Mouse (Mus musculus) CH12.LX (cell line): ENCODE data around the gene Ccdc62. TPM values are rescaled to one million over a fixed set of nuclear protein-coding genes. Genes with fewer than 3 reads are reported as not detected.

Source experiments
- DNase-seq: peaks from one replicate; pipeline ENCODE4 v3.0.0-alpha.2; 2013; ENCODE audit errors: extremely low read depth
- H3K27ac ChIP-seq: 2 replicates; pipeline ENCODE4 v1.5.1; 2012; ENCODE audit warnings: low read depth, mild to moderate bottlenecking, control low read depth, moderate library complexity; ENCODE audit not compliant: insufficient read depth
- H3K27me3 ChIP-seq: replicated peaks from 2 replicates; pipeline ENCODE3; 2012; ENCODE audit warnings: inconsistent platforms
- H3K36me3 ChIP-seq, 2 experiments: replicated peaks in 1 of 2; 2 replicates each; pipeline versions ENCODE3 to v1.6.1; 2012; ENCODE audit warnings: inconsistent platforms in 1 of 2, low read length in 1 of 2, mild to moderate bottlenecking in 1 of 2, mixed read lengths in 1 of 2, moderate library complexity in 1 of 2; ENCODE audit not compliant: control insufficient read depth in 1 of 2, insufficient read depth in 1 of 2
- H3K4me1 ChIP-seq, 2 experiments: 2 replicates each; pipeline ENCODE4 v1.6.1; 2012; ENCODE audit warnings: inconsistent platforms in 1 of 2, moderate library complexity in 1 of 2; ENCODE audit not compliant: insufficient read depth in 2 of 2, control insufficient read depth in 1 of 2
- H3K4me2 ChIP-seq: 2 replicates; pipeline ENCODE4 v1.6.1; 2012; ENCODE audit warnings: low read depth, mild to moderate bottlenecking, control low read depth; ENCODE audit not compliant: poor library complexity, insufficient read depth, severe bottlenecking
- H3K4me3 ChIP-seq, 3 experiments: fragments of 150-350 bp in 1 of 3; sonication (generic) in 1 of 3; replicated peaks in 1 of 3; 2 replicates each; pipeline versions ENCODE3 to v1.5.1; 2011 to 2012; ENCODE audit warnings: low read depth in 2 of 3, low read length in 2 of 3, mild to moderate bottlenecking in 2 of 3, moderate library complexity in 2 of 3, control low read depth in 1 of 3, improper control_type of control experiment in 1 of 3, inconsistent platforms in 1 of 3, mixed read lengths in 1 of 3; ENCODE audit not compliant: poor library complexity in 1 of 3
- H3K79me2 ChIP-seq: replicated peaks from 2 replicates; pipeline ENCODE4 v1.6.1; 2012; ENCODE audit warnings: mild to moderate bottlenecking, moderate library complexity; ENCODE audit not compliant: control insufficient read depth, poor library complexity, insufficient read depth, severe bottlenecking; ENCODE audit errors: extremely low read depth
- H3K9ac ChIP-seq: 2 replicates; pipeline ENCODE4 v1.6.1; 2012; ENCODE audit warnings: low read depth, mild to moderate bottlenecking, control low read depth, moderate library complexity; ENCODE audit not compliant: insufficient read depth
- H3K9me3 ChIP-seq: replicated peaks from 2 replicates; pipeline ENCODE3; 2012; ENCODE audit warnings: low read length, inconsistent platforms, mixed read lengths
- BHLHE40 ChIP-seq: IDR thresholded peaks from 2 replicates; pipeline ENCODE4 v1.6.1; 2011; ENCODE audit warnings: mild to moderate bottlenecking, low read depth, low read length, improper control_type of control experiment
- CHD1 ChIP-seq: IDR thresholded peaks from 2 replicates; pipeline ENCODE4 v1.6.1; 2012; ENCODE audit warnings: low read depth, low read length, improper control_type of control experiment, inconsistent platforms
- CHD2 ChIP-seq: IDR thresholded peaks from 2 replicates; pipeline ENCODE4 v1.6.1; 2011; ENCODE audit warnings: low read length, improper control_type of control experiment
- CTCF ChIP-seq, 2 experiments: IDR thresholded peaks in 1 of 2; conservative IDR thresholded peaks in 1 of 2; 2 replicates each; pipeline ENCODE4 v1.5.1; 2011 to 2012; ENCODE audit warnings: low read depth in 2 of 2, low read length in 2 of 2, improper control_type of control experiment in 1 of 2, inconsistent platforms in 1 of 2, mild to moderate bottlenecking in 1 of 2, moderate library complexity in 1 of 2
- EP300 ChIP-seq: IDR thresholded peaks from 2 replicates; pipeline ENCODE4 v1.6.1; 2011; ENCODE audit warnings: low read length, improper control_type of control experiment
- ETS1 ChIP-seq: conservative IDR thresholded peaks from 2 replicates; pipeline ENCODE4 v1.6.1; 2012; ENCODE audit warnings: low read depth, mild to moderate bottlenecking, inconsistent platforms, low read length, improper control_type of control experiment, moderate library complexity
- IRF4 ChIP-seq: IDR thresholded peaks from 2 replicates; pipeline ENCODE4 v1.6.1; 2014; ENCODE audit warnings: low read depth, mild to moderate bottlenecking, inconsistent platforms, low read length, improper control_type of control experiment
- JUN ChIP-seq: IDR thresholded peaks from 2 replicates; pipeline ENCODE4 v1.6.1; 2011; ENCODE audit warnings: low read depth, mild to moderate bottlenecking, low read length, improper control_type of control experiment, moderate library complexity; ENCODE audit not compliant: insufficient read depth
- JUND ChIP-seq: conservative IDR thresholded peaks from 2 replicates; pipeline ENCODE4 v1.6.1; 2011; ENCODE audit warnings: low read depth, low read length, improper control_type of control experiment
- KAT2A ChIP-seq: IDR thresholded peaks from 2 replicates; pipeline ENCODE4 v1.6.1; 2012; ENCODE audit warnings: low read length, improper control_type of control experiment, inconsistent platforms; ENCODE audit not compliant: insufficient replicate concordance
- MAFK ChIP-seq: IDR thresholded peaks from 2 replicates; pipeline ENCODE4 v1.6.1; 2011; ENCODE audit warnings: low read length, improper control_type of control experiment; ENCODE audit not compliant: insufficient replicate concordance
- MAX ChIP-seq: IDR thresholded peaks from 2 replicates; pipeline ENCODE4 v1.6.1; 2011; ENCODE audit warnings: low read length, improper control_type of control experiment
- MAZ ChIP-seq: IDR thresholded peaks from 2 replicates; pipeline ENCODE4 v1.6.1; 2012; ENCODE audit warnings: low read depth, mild to moderate bottlenecking, inconsistent platforms, low read length, improper control_type of control experiment, moderate library complexity
- MEF2A ChIP-seq: IDR thresholded peaks from 2 replicates; pipeline ENCODE4 v1.6.1; 2014; ENCODE audit warnings: low read depth, mild to moderate bottlenecking, inconsistent platforms, low read length, improper control_type of control experiment, borderline replicate concordance
- NRF1 ChIP-seq: IDR thresholded peaks from 2 replicates; pipeline ENCODE4 v1.6.1; 2014; ENCODE audit warnings: low read depth, mild to moderate bottlenecking, inconsistent platforms, low read length, improper control_type of control experiment, moderate library complexity
- PAX5 ChIP-seq: IDR thresholded peaks from 2 replicates; pipeline ENCODE4 v1.6.1; 2012; ENCODE audit warnings: low read length, inconsistent platforms, mixed read lengths
- POLR2AphosphoS2 ChIP-seq: IDR thresholded peaks from 2 replicates; pipeline ENCODE4 v1.6.1; 2011; ENCODE audit warnings: low read depth, low read length, improper control_type of control experiment
- RAD21 ChIP-seq: IDR thresholded peaks from 2 replicates; pipeline ENCODE4 v1.6.1; 2011; ENCODE audit warnings: low read depth, mild to moderate bottlenecking, low read length, improper control_type of control experiment, moderate library complexity
- SIN3A ChIP-seq: IDR thresholded peaks from 2 replicates; pipeline ENCODE4 v1.6.1; 2012; ENCODE audit warnings: low read length, improper control_type of control experiment, inconsistent platforms
- SMC3 ChIP-seq: IDR thresholded peaks from 2 replicates; pipeline ENCODE4 v1.6.1; 2011; ENCODE audit warnings: low read depth, low read length, improper control_type of control experiment
- TBP ChIP-seq: conservative IDR thresholded peaks from 2 replicates; pipeline ENCODE4 v1.6.1; 2011; ENCODE audit warnings: low read depth, low read length, improper control_type of control experiment
- TCF12 ChIP-seq: IDR thresholded peaks from 2 replicates; pipeline ENCODE4 v1.6.1; 2014; ENCODE audit warnings: low read depth, mild to moderate bottlenecking, inconsistent platforms, low read length, improper control_type of control experiment
- USF1 ChIP-seq: IDR thresholded peaks from 2 replicates; pipeline ENCODE4 v1.6.1; 2014; ENCODE audit warnings: low read depth, mild to moderate bottlenecking, inconsistent platforms, low read length, improper control_type of control experiment
- ZKSCAN1 ChIP-seq: IDR thresholded peaks from 2 replicates; pipeline ENCODE4 v1.6.1; 2012; ENCODE audit warnings: low read depth, inconsistent platforms, low read length, improper control_type of control experiment, borderline replicate concordance
- dilution Hi-C: fragments of 300-500 bp; cut with MboI; formaldehyde crosslinking; loops from 2 replicates; pipeline ENCODE4 v1.14.3; 2020; ENCODE audit warnings: low sequenced_read_pairs; ENCODE audit not compliant: extremely low pct_unique_long_range_greater_than_20kb, extremely low pct_ligation_motif_present
- in situ Hi-C: fragments of 300-500 bp; cut with MboI; formaldehyde crosslinking; loops from 3 replicates; pipeline ENCODE4 v1.14.3; 2019; ENCODE audit warnings: low sequenced_read_pairs, low pct_ligation_motif_present, low pct_unique_long_range_greater_than_20kb, mixed read lengths
- polyA plus RNA-seq: library from polyadenylated mRNA; unstranded; fragments of >175 nt; gene quantifications from 2 replicates; pipeline ENCODE4 v1.2.1, GENCODE M21; 2012; ENCODE audit warnings: low read depth; ENCODE audit not compliant: insufficient read length
- total RNA-seq, 2 experiments: library from RNA; depleted of rRNA; stranded (reverse); fragments of 300-350 nt in 1 of 2; fragments of >200 nt in 1 of 2; gene quantifications; 2 replicates each; pipeline ENCODE4 v1.2.3; 2012 to 2014

Gene Ccdc62
- total and polyA plus RNA-seq, 3 experiments, result 1.6 to 5.3 (median 2.0) TPM

- peaks cover 25 to 43% of the 10 kb centered on the region in 2 experiments for H3K36me3 ChIP-seq
- no peaks in the 10 kb centered on the region for H3K27me3 ChIP-seq
- H3K9me3 ChIP-seq, result no peaks in the 10 kb centered on the region
- dilution Hi-C loops, result no loop called here
- peaks cover 42 to 80% of the 10 kb centered on the region in 2 experiments for H3K4me1 ChIP-seq
- peaks cover 8% of the 10 kb centered on the region for H3K79me2 ChIP-seq
- in situ Hi-C loops, result no loop called here
- H3K27ac ChIP-seq, result no peak overlapping the region
- H3K4me3 ChIP-seq, result no peak overlapping the region
- H3K4me2 ChIP-seq, result peak overlapping the region; percentile 23; the same call in 1 of the 2 replicates
- no peak for DNase-seq
- TF ChIP-seq MAZ (no peak), MAFK (no peak), USF1 (no peak), CHD1 (no peak), RAD21 (no peak), KAT2A (no peak), SIN3A (no peak), POLR2AphosphoS2 (no peak), CHD2 (no peak), EP300 (no peak), ZKSCAN1 (no peak), JUN (no peak), TBP (no peak)
- H3K9ac ChIP-seq, result no peak overlapping the region
Observed at GRCm38 (mm10) chr5:124011927-124012326, 81.4 kb downstream of the Ccdc62 start.

- Histone ChIP-seq H3K4me1 (peaks cover 43 to 80% of the 10 kb centered on the region in 2 experiments), H3K9ac (no peak overlapping the region), H3K27ac (peak overlapping the region; percentile 79)
- dilution Hi-C loops, result no loop called here
- TF ChIP-seq MAX (no peak), PAX5 (no peak), TCF12 (peak; percentile 60), CHD2 (peak; percentile 64; the same call in 1 of the 2 replicates), ETS1 (peak; percentile 76; the same call in 1 of the 2 replicates), EP300 (peak; percentile 69; the same call in 1 of the 2 replicates), NRF1 (no peak), RAD21 (peak; percentile 20), MEF2A (peak; percentile 55; the same call in 1 of the 2 replicates), CTCF (conservative IDR thresholded peaks at IDR 0.05 in 1 of 2, IDR thresholded peaks at IDR 0.05 in 1 of 2; ENCODE audit: low read depth in 2 of 2, low read length in 2 of 2) (peak in 1 of 2 experiments; percentile 41; a peak in 2 of 4 replicates), BHLHE40 (peak; percentile 94), IRF4 (peak; percentile 94), SMC3 (peak; percentile 41), JUND (0 out of 2 replicates have a peak, but pooled peaks have one; percentile 32), ZKSCAN1 (no peak), JUN (peak; percentile 55)
- TF ChIP-seq, all 38 proteins: peak for 12
- peak; percentile 88 for DNase-seq
- Histone ChIP-seq H3K4me2 (peak overlapping the region; percentile 90; the same call in 1 of the 2 replicates), H3K79me2 (peaks cover 8% of the 10 kb centered on the region), H3K27me3 (no peaks in the 10 kb centered on the region), H3K9me3 (no peaks in the 10 kb centered on the region), H3K4me3 (peak overlapping the region in 1 of 3 experiments; percentile 26), H3K36me3 (peaks cover 18 to 41% of the 10 kb centered on the region in 2 experiments)
- in situ Hi-C loops, result no loop called here
Observed at GRCm38 (mm10) chr5:124012885-124013284, 82.4 kb downstream of the Ccdc62 start.
